Mouse (Mus musculus): ENCODE data around the gene Fam174b. TPM values are rescaled to one million over a fixed set of nuclear protein-coding genes. Genes with fewer than 3 reads are reported as not detected.

Fam174b gene
- total and polyA plus RNA-seq, 3 experiments = 1.4 to 1.7 TPM; not detected in 1

DNA sequence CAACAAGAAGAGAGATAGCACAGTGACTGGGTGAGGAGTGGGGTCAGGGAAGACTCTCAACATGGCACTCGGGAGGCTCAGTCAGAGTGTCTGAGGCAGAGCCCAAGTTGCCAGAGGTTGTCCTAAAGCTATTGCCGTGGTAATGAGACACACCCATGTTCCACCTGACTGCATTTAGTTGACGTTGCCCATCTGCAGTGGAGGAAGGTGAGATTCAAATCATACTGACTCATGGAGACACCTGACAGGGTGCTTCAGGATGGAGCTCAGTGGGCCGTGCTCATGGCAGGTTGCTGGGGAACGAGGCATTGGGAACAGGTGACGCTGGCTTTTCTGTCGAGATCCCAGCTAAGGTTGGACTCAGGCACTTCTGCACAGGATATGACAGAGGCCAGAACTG, 9.9 kb downstream of the Fam174b start:
- no peak for TF ChIP-seq UBTF (IDR thresholded peaks at IDR 0.05; ENCODE audit: borderline replicate concordance, insufficient read depth, low read depth, low read length)
- TF ChIP-seq ELF1 (IDR thresholded peaks at IDR 0.05; ENCODE audit: low read depth, low read length) = no peak
- TF ChIP-seq TAL1 (IDR thresholded peaks at IDR 0.05; ENCODE audit: low read length) = no peak
- no peak for TF ChIP-seq POLR2AphosphoS5 (IDR thresholded peaks at IDR 0.05; ENCODE audit: borderline replicate concordance, low read depth, low read length)
- TF ChIP-seq CHD1 (IDR thresholded peaks at IDR 0.05; ENCODE audit: low read depth, low read length) = no peak
- no peak for TF ChIP-seq MAFK (IDR thresholded peaks at IDR 0.05; ENCODE audit: borderline replicate concordance, low read depth, low read length)
- no peak for TF ChIP-seq SMC3 (IDR thresholded peaks at IDR 0.05; ENCODE audit: low read depth, low read length)
- no peak for TF ChIP-seq JUND (IDR thresholded peaks at IDR 0.05; ENCODE audit: low read depth, low read length)
- no peak for TF ChIP-seq GATA1 (IDR thresholded peaks at IDR 0.05; ENCODE audit: low read depth, low read length)
- no peak for TF ChIP-seq SIN3A (IDR thresholded peaks at IDR 0.05; ENCODE audit: low read length)
- TF ChIP-seq HCFC1 (IDR thresholded peaks at IDR 0.05; ENCODE audit: low read depth, low read length) = no peak
- TF ChIP-seq EP300 (IDR thresholded peaks at IDR 0.05; ENCODE audit: low read depth in 1 of 2, low read length in 2 of 2) = no peak
- no peak for TF ChIP-seq MAZ (IDR thresholded peaks at IDR 0.05; ENCODE audit: low read depth, low read length)
- TF ChIP-seq USF2 (IDR thresholded peaks at IDR 0.05; ENCODE audit: borderline replicate concordance in 1 of 2, insufficient read depth in 1 of 2, low read depth in 1 of 2, low read length in 2 of 2) = no peak
- no peak overlapping the region for H3K27ac ChIP-seq (ENCODE audit: control insufficient read depth, low read depth, low read length)
- H3K9me3 ChIP-seq (replicated peaks; ENCODE audit: insufficient read depth, low read length) = no peaks in the 10 kb centered on the region
- DNase-seq (ENCODE audit: low read depth, low spot score) = no peak
- H3K9ac ChIP-seq (ENCODE audit: control insufficient read depth, low read depth, low read length, poor library complexity, severe bottlenecking) = no peak overlapping the region
- H3K4me3 ChIP-seq (ENCODE audit: control insufficient read depth in 1 of 2, insufficient read depth in 1 of 2, low read depth in 2 of 2, low read length in 2 of 2) = no peak overlapping the region
- H3K79me2 ChIP-seq (ENCODE audit: control insufficient read depth, insufficient read depth, low read length, poor library complexity) = no peaks in the 10 kb centered on the region
- H3K4me1 ChIP-seq (ENCODE audit: control insufficient read depth in 1 of 2, insufficient read depth in 2 of 2, low read length in 2 of 2) = no peaks in the 10 kb centered on the region
- no peaks in the 10 kb centered on the region for H3K36me3 ChIP-seq (ENCODE audit: control insufficient read depth in 1 of 2, insufficient read depth in 2 of 2, low read length in 2 of 2)
- H3K27me3 ChIP-seq (ENCODE audit: control insufficient read depth in 1 of 2, insufficient read depth in 2 of 2, low read length in 2 of 2) = no peaks in the 10 kb centered on the region; a peak in 1 of 4 replicates

DNA sequence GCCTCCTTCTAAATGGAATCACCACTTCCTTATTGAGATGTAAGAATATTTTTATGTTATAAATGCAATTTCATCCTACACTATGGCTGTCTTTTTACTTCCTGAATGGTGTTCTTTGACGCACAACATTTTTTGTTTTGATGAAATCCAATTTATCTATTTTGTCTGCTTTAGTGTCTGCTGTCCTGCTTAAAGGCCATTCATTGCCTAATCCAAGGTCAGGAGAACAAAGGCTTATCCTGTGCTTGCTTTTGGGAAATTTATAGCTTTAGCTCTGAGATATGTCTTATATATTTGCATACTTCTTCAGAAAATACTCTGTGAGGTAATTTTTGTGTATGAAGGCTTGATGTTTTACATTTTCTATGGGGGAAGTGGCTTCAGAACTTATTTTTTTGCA, 13.5 kb downstream of the Fam174b start:
- no peak overlapping the region for H3K27ac ChIP-seq (ENCODE audit: control insufficient read depth, low read depth, low read length)
- no peaks in the 10 kb centered on the region for H3K36me3 ChIP-seq (ENCODE audit: control insufficient read depth in 1 of 2, insufficient read depth in 2 of 2, low read length in 2 of 2)
- no peaks in the 10 kb centered on the region for H3K79me2 ChIP-seq (ENCODE audit: control insufficient read depth, insufficient read depth, low read length, poor library complexity)
- no peaks in the 10 kb centered on the region for H3K9me3 ChIP-seq (replicated peaks; ENCODE audit: insufficient read depth, low read length)
- H3K4me1 ChIP-seq (ENCODE audit: control insufficient read depth in 1 of 2, insufficient read depth in 2 of 2, low read length in 2 of 2) = no peaks in the 10 kb centered on the region
- H3K9ac ChIP-seq (ENCODE audit: control insufficient read depth, low read depth, low read length, poor library complexity, severe bottlenecking) = no peak overlapping the region
- H3K4me3 ChIP-seq (ENCODE audit: control insufficient read depth in 1 of 2, insufficient read depth in 1 of 2, low read depth in 2 of 2, low read length in 2 of 2) = no peak overlapping the region
- TF ChIP-seq UBTF (IDR thresholded peaks at IDR 0.05; ENCODE audit: borderline replicate concordance, insufficient read depth, low read depth, low read length) (no peak), GATA1 (IDR thresholded peaks at IDR 0.05; ENCODE audit: low read depth, low read length) (no peak), KAT2A (conservative IDR thresholded peaks at IDR 0.05; ENCODE audit: low read depth, low read length) (no peak), POLR2A (IDR thresholded peaks at IDR 0.05; ENCODE audit: control insufficient read depth in 1 of 2, insufficient read depth in 1 of 2, low read depth in 1 of 2, low read length in 2 of 2, poor library complexity in 1 of 2) (no peak), MYC (IDR thresholded peaks at IDR 0.05; ENCODE audit: low read depth, low read length) (no peak), MAX (IDR thresholded peaks at IDR 0.05; ENCODE audit: low read length) (no peak), ZMIZ1 (IDR thresholded peaks at IDR 0.05; ENCODE audit: low read depth, low read length) (no peak)
- no peak for DNase-seq (ENCODE audit: low read depth, low spot score)
- H3K27me3 ChIP-seq (ENCODE audit: control insufficient read depth in 1 of 2, insufficient read depth in 2 of 2, low read length in 2 of 2) = no peaks in the 10 kb centered on the region; a peak in 1 of 4 replicates
